Mouse (Mus musculus) Patski (cell line): ENCODE results near the gene Ajuba. TPM values are rescaled to one million over a fixed set of nuclear protein-coding genes. Genes with fewer than 3 reads are reported as not detected.

ENCODE experiments used
- ATAC-seq: fragments of 100-300 bp; one replicate; pipeline ENCODE4 v1.8.0; 2021
- CTCF ChIA-PET: fragments of 350-600 bp; sonication (Branson Sonifier 250); formaldehyde crosslinking; loops from one replicate; lab custom pipeline; 2022; ENCODE audit warnings: inconsistent platforms; lab: Charles Lee
- POLR2A ChIA-PET: fragments of 350-600 bp; sonication (Branson Sonifier 250); formaldehyde crosslinking; loops from one replicate; lab custom pipeline; 2022; ENCODE audit warnings: antibody characterized with exemption, inconsistent platforms; lab: Charles Lee
- DNase-seq: peaks from one replicate; pipeline ENCODE4 v3.0.0-alpha.2; 2011; ENCODE audit warnings: low read depth, low spot score
- H3K27me3 ChIP-seq: fragments of 371-371 bp; one replicate; pipeline ENCODE4 v1.5.1; 2021
- CTCF ChIP-seq: fragments of 100-300 bp; IDR thresholded peaks from one replicate; pipeline ENCODE4 v1.5.1; 2021
- in situ Hi-C: fragments of 300-500 bp; cut with MboI; formaldehyde crosslinking; loops from 3 replicates; pipeline ENCODE4 v1.11.1; 2018; ENCODE audit warnings: low pct_unique_long_range_greater_than_20kb, mixed read lengths
- polyA plus RNA-seq: library from polyadenylated mRNA; unstranded; gene quantifications from one replicate; pipeline ENCODE4 v1.2.3, GENCODE M21; 2021

Ajuba gene
- polyA plus RNA-seq, 1 experiment from 2014 or later, result 91.9 TPM

- no peak for ATAC-seq
Measured at GRCm38 (mm10) chr14:54609962-54610361, 32.6 kb upstream of the Ajuba start.

GRCm38 (mm10) chr14:54609245-54609644, 31.9 kb upstream of the Ajuba start:
- no peak for DNase-seq
- ChIA-PET POLR2A (interaction anchor here (0.6 kb wide), 1 partner anchor 69 kb away, joined by 4 read pairs; no protein-coding TSS in a partner anchor), CTCF (interaction anchor here (0.9 to 1.3 kb wide), 5 partner anchors 15 to 40 kb away, joined by 3 to 5 read pairs (median 3); no protein-coding TSS in a partner anchor)
- no peak for ATAC-seq
- no peaks in the 10 kb centered on the region for H3K27me3 ChIP-seq
- no peak for TF ChIP-seq CTCF
- in situ Hi-C loops, result no loop called here

More at GRCm38 (mm10) chr14:54609962-54610361, 32.6 kb upstream of the Ajuba start:
- in situ Hi-C loops, result no loop called here
- H3K27me3 ChIP-seq, result no peaks in the 10 kb centered on the region
- no peak for DNase-seq
- ChIA-PET POLR2A (no interaction called here), CTCF (interaction anchor here (0.9 to 1.5 kb wide), 5 partner anchors 15 to 41 kb away, joined by 3 to 5 read pairs (median 4); no protein-coding TSS in a partner anchor)
- peak; percentile 81 for TF ChIP-seq CTCF

GRCm38 (mm10) chr14:54607226-54607625, 29.9 kb upstream of the Ajuba start:
- no peak for DNase-seq
- TF ChIP-seq CTCF, result no peak
- ChIA-PET POLR2A (no interaction called here), CTCF (interaction anchor here (1.6 kb wide), 1 partner anchor 79 kb away, joined by 4 read pairs; no protein-coding TSS in a partner anchor)
- in situ Hi-C loops, result no loop called here
- no peak for ATAC-seq
- no peaks in the 10 kb centered on the region for H3K27me3 ChIP-seq

GRCm38 (mm10) chr14:54605752-54606321, 28.5 kb upstream of the Ajuba start, which contains the start of gene 4931414P19Rik:
4931414P19Rik (minus strand) TSS chr14:54605993.
- in situ Hi-C loops, result no loop called here
- POLR2A ChIA-PET, result no interaction called here
- H3K27me3 ChIP-seq, result no peaks in the 10 kb centered on the region
- ATAC-seq (no peak), DNase-seq (no peak)
- no peak for TF ChIP-seq CTCF
- CTCF ChIA-PET, result interaction anchor here (0.8 to 1.2 kb wide), 2 partner anchors 13 to 36 kb away, joined by 3 read pairs; no protein-coding TSS in a partner anchor

GRCm38 (mm10) chr14:54603686-54604085, 26.3 kb upstream of the Ajuba start:
- TF ChIP-seq CTCF, result no peak
- ChIA-PET POLR2A (interaction anchor here (0.7 to 0.9 kb wide), 2 partner anchors 13 to 32 kb away, joined by 3 to 4 read pairs; no protein-coding TSS in a partner anchor), CTCF (no interaction called here)
- no peak for ATAC-seq
- in situ Hi-C loops, result no loop called here
- no peak for DNase-seq
- H3K27me3 ChIP-seq, result no peaks in the 10 kb centered on the region

- POLR2A ChIA-PET, result no interaction called here
- TF ChIP-seq CTCF, result no peak
- in situ Hi-C loops, result no loop called here
- CTCF ChIA-PET, result no interaction called here
- ATAC-seq (peak; percentile 99), DNase-seq (no peak)
- H3K27me3 ChIP-seq, result no peaks in the 10 kb centered on the region
Measured at GRCm38 (mm10) chr14:54603038-54603654, 25.8 kb upstream of the Ajuba start.

- no peaks in the 10 kb centered on the region for H3K27me3 ChIP-seq
- DNase-seq (no peak), ATAC-seq (no peak)
- ChIA-PET CTCF (no interaction called here), POLR2A (no interaction called here)
- in situ Hi-C loops, result no loop called here
- no peak for TF ChIP-seq CTCF
Measured at GRCm38 (mm10) chr14:54602613-54603012, 25.3 kb upstream of the Ajuba start.

GRCm38 (mm10) chr14:54601601-54602000, 24.2 kb upstream of the Ajuba start:
- TF ChIP-seq CTCF, result no peak
- H3K27me3 ChIP-seq, result no peaks in the 10 kb centered on the region
- POLR2A ChIA-PET, result interaction anchor here (0.6 kb wide), 1 partner anchor 47 kb away, joined by 7 read pairs; no protein-coding TSS in a partner anchor
- ATAC-seq (no peak), DNase-seq (no peak)
- CTCF ChIA-PET, result interaction anchor here (1.1 to 1.2 kb wide), 2 partner anchors 14 to 18 kb away, joined by 3 read pairs; no protein-coding TSS in a partner anchor
- in situ Hi-C loops, result no loop called here

- CTCF ChIA-PET, result interaction anchor here (2.6 kb wide), 1 partner anchor 13 kb away, joined by 13 read pairs; no protein-coding TSS in a partner anchor
- in situ Hi-C loops, result no loop called here
- ATAC-seq (no peak), DNase-seq (no peak)
- H3K27me3 ChIP-seq, result no peaks in the 10 kb centered on the region
- no peak for TF ChIP-seq CTCF
- POLR2A ChIA-PET, result interaction anchor here (0.7 kb wide), 1 partner anchor 24 kb away, joined by 3 read pairs; no protein-coding TSS in a partner anchor
Measured at GRCm38 (mm10) chr14:54597084-54597483, 19.7 kb upstream of the Ajuba start.

- POLR2A ChIA-PET, result interaction anchor here (0.7 kb wide), 1 partner anchor 9 kb away, joined by 3 read pairs; no protein-coding TSS in a partner anchor
- no peaks in the 10 kb centered on the region for H3K27me3 ChIP-seq
- in situ Hi-C loops, result no loop called here
- ATAC-seq (no peak), DNase-seq (no peak)
- TF ChIP-seq CTCF, result no peak
- CTCF ChIA-PET, result interaction anchor here (0.7 to 2.6 kb wide), 6 partner anchors 11 to 25 kb away, joined by 3 to 13 read pairs (median 3); no protein-coding TSS in a partner anchor
Measured at GRCm38 (mm10) chr14:54594631-54595414, 17.5 kb upstream of the Ajuba start.
